Mouse (Mus musculus): ENCODE measurements around the gene Ltf. TPM values are rescaled to one million over a fixed set of nuclear protein-coding genes. Genes with fewer than 3 reads are reported as not detected.

Ltf gene
- total RNA-seq, 2 experiments from 2014 or later, result 308 to 420 TPM

- ATAC-seq (replicated peaks; ENCODE audit: low FRiP score, poor library complexity, severe bottlenecking), result no peak
Measured at GRCm38 (mm10) chr9:111081765-111082164, 62.7 kb downstream of the Ltf start.

- no peak for ATAC-seq (replicated peaks; ENCODE audit: low FRiP score, poor library complexity, severe bottlenecking)
Measured at GRCm38 (mm10) chr9:111085329-111085728, 66.3 kb downstream of the Ltf start.

- no peak for ATAC-seq (replicated peaks; ENCODE audit: low FRiP score, poor library complexity, severe bottlenecking)
Measured at GRCm38 (mm10) chr9:111086137-111086536, 67.1 kb downstream of the Ltf start.

GRCm38 (mm10) chr9:111086995-111087606, 68.0 kb downstream of the Ltf start:
- no peak for ATAC-seq (replicated peaks; ENCODE audit: low FRiP score, poor library complexity, severe bottlenecking)

GRCm38 (mm10) chr9:111087960-111088359, 68.9 kb downstream of the Ltf start:
- ATAC-seq (replicated peaks; ENCODE audit: low FRiP score, poor library complexity, severe bottlenecking), result no peak

- ATAC-seq (replicated peaks; ENCODE audit: low FRiP score, poor library complexity, severe bottlenecking), result no peak
Measured at GRCm38 (mm10) chr9:111088886-111089285, 69.8 kb downstream of the Ltf start.

Other genes with a start within 250 kb of the Ltf start
- gene Prss42, start 221.1 kb upstream of the Ltf start, total RNA-seq (2015; ENCODE audit: low replicate concordance), result not detected in 2 replicates
- gene Prss42, start 221.1 kb upstream of the Ltf start, total RNA-seq (2017; ENCODE audit: low replicate concordance), result not detected in 2 replicates
- gene Prss44, start 205.3 kb upstream of the Ltf start, total RNA-seq (2015; ENCODE audit: low replicate concordance), result not detected in 2 replicates
- not detected in 2 replicates for gene Prss44, start 205.3 kb upstream of the Ltf start, total RNA-seq (2017; ENCODE audit: low replicate concordance)
- gene Prss43, start 192.6 kb upstream of the Ltf start, total RNA-seq (2015; ENCODE audit: low replicate concordance), result not detected in 2 replicates
- gene Prss43, start 192.6 kb upstream of the Ltf start, total RNA-seq (2017; ENCODE audit: low replicate concordance), result not detected in 2 replicates
- gene Prss45, start 184.7 kb upstream of the Ltf start, total RNA-seq (2015; ENCODE audit: low replicate concordance), result not detected in 2 replicates
- not detected in 2 replicates for gene Prss45, start 184.7 kb upstream of the Ltf start, total RNA-seq (2017; ENCODE audit: low replicate concordance)
- gene Prss46, start 174.8 kb upstream of the Ltf start, total RNA-seq (2015; ENCODE audit: low replicate concordance), result not detected in 2 replicates
- not detected in 2 replicates for gene Prss46, start 174.8 kb upstream of the Ltf start, total RNA-seq (2017; ENCODE audit: low replicate concordance)
- gene Prss50, start 161.3 kb upstream of the Ltf start, total RNA-seq (2015; ENCODE audit: low replicate concordance), result not detected in 2 replicates
- not detected in 2 replicates for gene Prss50, start 161.3 kb upstream of the Ltf start, total RNA-seq (2017; ENCODE audit: low replicate concordance)
- 0.36 TPM in 1 of 2 replicates, not detected in the other for gene Als2cl, start 139.4 kb upstream of the Ltf start, total RNA-seq (2015; ENCODE audit: low replicate concordance)
- gene Als2cl, start 139.4 kb upstream of the Ltf start, total RNA-seq (2017; ENCODE audit: low replicate concordance), result 0.26 TPM in 1 of 2 replicates, not detected in the other
- gene Tmie, start 139.2 kb upstream of the Ltf start, total RNA-seq (2015; ENCODE audit: low replicate concordance), result not detected in 2 replicates
- gene Tmie, start 139.2 kb upstream of the Ltf start, total RNA-seq (2017; ENCODE audit: low replicate concordance), result not detected in 2 replicates
- gene Fam240a, start 102.4 kb upstream of the Ltf start, total RNA-seq (2015; ENCODE audit: low replicate concordance), result not detected in 2 replicates
- gene Fam240a, start 102.4 kb upstream of the Ltf start, total RNA-seq (2017; ENCODE audit: low replicate concordance), result not detected in 2 replicates
- gene Tdgf1, start 73.1 kb upstream of the Ltf start, total RNA-seq (2015; ENCODE audit: low replicate concordance), result not detected in 2 replicates
- not detected in 2 replicates for gene Tdgf1, start 73.1 kb upstream of the Ltf start, total RNA-seq (2017; ENCODE audit: low replicate concordance)
- gene Lrrc2, start 67.7 kb upstream of the Ltf start, total RNA-seq (2015; ENCODE audit: low replicate concordance), result 0.72 TPM in 1 of 2 replicates, not detected in the other
- not detected in 2 replicates for gene Lrrc2, start 67.7 kb upstream of the Ltf start, total RNA-seq (2017; ENCODE audit: low replicate concordance)
- not detected in 2 replicates for gene Rtp3, start 28.7 kb upstream of the Ltf start, total RNA-seq (2015; ENCODE audit: low replicate concordance)
- gene Rtp3, start 28.7 kb upstream of the Ltf start, total RNA-seq (2017; ENCODE audit: low replicate concordance), result not detected in 2 replicates
- gene Ccrl2, start 38.2 kb downstream of the Ltf start, total RNA-seq (2015; ENCODE audit: low replicate concordance), result 11.5 and 13.8 TPM in 2 replicates
- gene Ccrl2, start 38.2 kb downstream of the Ltf start, total RNA-seq (2017; ENCODE audit: low replicate concordance), result 25.2 and 26.2 TPM in 2 replicates
- gene Lrrfip2, start 98.3 kb downstream of the Ltf start, total RNA-seq (2015; ENCODE audit: low replicate concordance), result 8.4 and 37.8 TPM in 2 replicates
- gene Lrrfip2, start 98.3 kb downstream of the Ltf start, total RNA-seq (2017; ENCODE audit: low replicate concordance), result 57.0 and 75.1 TPM in 2 replicates